Mouse (Mus musculus): ENCODE measurements around the gene Bmp7.

Bmp7 gene

DNA sequence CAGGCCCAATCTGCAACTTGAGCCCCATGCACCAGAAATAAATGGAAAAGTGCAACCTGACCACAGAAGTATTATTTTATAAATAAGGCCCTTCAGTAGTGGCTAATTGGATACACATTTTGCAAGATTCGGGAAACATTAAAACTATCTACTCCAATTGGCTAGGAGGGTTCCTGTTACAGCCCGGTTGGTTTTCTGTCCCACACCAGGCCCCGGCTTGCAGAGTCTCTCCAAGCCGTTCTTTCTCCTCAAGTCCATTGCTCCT lies 93.9 kb downstream of the Bmp7 start:
- no peak for DNase-seq

DNA sequence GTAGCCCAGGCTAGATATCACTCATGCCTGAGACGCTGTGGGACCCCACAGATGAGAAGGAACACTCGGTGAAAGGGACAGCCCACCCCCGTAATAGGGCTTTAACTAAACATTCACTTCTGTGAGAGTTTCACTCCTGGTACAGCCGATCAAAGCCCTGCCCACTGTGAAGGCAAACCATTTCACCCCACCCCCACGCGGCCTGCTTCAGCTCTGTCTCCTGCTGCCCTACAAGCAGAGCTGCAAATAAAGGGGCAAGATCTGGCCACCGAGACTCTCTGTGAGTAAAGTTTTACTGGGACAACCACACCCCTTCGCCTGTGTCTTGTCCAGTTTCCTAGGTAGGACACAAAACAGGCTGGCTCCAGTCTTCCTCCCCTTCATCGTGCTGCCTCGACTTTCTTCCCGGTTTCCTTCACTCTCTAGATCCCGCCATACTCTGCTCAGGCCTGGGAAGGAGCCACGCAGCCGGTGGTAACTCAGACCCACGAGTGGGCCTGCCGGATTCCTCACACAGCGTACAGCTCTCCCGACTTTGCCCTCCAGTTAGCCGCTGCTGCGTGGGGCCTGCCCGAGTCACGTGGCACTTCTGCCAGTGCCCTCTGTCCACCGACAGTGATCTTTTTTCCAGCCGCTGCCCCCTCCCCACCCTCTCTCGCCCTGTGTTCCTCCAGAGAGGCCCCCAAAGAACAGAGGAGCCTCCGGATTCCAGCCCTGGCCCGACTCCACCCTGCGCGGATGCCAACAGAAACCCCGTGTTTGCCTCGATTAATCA lies 94.4 kb downstream of the Bmp7 start:
- DNase-seq: no peak

DNA sequence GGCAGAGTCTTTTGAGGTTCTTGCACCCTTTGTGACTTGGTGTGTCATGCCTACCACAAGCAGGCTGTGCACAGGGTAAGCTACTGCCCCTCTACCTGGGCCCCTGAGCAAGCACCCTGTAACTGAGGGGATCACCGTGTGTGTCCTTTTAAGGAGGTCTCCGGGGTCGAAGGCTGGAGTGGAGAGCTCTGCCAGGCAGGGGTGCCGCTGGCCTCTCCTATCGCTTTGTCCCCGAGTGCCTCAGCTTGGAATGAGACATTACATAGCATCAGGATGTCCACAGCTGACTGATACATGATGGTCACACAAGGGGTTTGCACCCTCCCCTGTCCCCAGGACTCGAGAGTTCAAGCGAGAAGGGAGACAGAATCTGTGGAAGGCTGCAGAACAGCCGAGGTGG lies 96.2 kb downstream of the Bmp7 start:
- DNase-seq: no peak

DNA sequence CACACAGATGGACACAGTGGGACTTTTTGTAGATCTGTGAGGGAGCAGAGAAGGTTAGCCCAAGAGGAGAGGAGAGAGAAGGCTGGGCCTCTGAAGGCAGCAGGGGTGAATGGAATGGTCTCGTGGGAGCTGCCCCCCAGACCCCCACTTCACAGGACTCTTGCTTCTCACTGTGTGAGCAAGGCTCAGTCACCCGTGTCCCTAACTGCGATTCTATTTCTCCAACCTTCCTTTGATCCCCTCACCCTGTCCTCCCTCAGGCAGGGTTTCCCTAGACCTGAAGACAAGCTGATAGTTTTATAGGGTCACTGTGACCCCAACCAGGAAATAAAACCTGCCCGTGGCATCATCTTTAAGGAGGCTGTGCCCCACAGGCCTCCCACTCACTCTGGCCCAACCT lies 97.8 kb downstream of the Bmp7 start:
- DNase-seq: no peak

DNA sequence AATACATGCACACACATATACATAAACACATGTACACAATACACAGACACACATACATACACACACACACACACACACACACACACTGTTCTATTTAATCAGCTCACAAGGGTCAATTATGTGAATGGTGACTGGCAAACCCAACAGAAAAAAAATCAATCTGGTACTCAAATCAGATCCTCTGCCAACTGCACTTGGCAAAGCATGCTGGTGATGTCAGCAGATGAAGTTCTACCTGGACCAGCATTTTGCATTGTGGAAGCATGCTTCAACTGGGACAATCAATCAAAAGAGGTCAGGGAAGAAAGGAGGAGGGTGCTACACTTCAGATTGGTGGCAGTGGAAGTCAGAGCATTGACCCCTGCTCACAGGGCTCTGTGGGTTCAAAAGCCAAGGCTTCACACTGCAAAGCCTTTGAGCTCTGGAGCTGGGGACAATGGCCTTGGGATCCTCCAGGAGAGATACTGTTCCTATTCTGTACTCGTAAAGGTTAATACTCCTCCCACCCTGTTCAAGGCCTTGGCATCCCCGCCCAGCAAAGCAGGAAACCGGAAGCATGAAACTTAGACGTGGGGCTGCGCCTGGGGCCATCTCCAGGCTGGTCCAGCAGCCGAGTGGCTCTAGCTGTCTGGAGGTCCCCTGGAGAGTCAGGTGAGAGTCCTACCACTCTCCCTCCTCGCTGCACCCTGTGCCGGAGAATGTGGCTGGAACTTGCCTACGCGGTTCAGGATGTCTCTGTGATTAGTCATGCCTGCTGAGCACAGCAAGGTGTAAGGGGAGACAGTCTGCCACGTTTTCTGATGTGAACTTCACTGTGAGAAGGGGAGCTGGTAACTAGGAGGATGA lies 99.0 kb downstream of the Bmp7 start:
- DNase-seq: no peak

DNA sequence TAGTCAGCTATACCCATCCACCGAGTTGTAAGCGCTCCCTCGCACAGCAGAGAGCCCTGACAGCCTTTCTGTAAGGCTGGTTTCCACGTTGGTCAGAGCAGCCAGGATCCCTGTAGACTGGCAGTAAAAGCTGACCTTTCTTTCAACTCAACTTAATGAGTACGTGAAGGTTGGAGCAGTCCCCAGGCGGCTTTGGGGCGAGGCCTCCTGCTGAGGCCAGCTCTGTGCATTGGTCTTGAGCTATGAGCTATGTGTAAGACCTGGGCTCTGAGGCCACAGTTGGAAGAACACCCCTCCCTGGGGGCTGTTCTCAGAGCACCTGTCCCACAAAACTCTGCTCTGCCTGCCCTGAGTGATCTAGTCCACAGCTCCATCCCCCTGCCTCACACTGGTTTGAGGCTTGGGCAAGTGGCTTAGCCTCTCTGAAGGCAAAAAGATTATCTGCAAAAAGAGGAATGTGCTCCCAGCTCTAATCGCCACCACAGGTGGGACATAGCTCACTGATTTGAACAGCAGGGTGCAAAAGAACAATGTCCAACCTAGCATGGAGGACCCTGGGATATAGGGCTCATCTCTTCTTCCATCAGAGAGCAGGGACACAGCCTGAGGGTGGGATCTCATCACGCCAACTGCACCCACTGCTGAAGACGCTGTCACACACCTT lies 100.7 kb downstream of the Bmp7 start:
- DNase-seq: no peak

DNA sequence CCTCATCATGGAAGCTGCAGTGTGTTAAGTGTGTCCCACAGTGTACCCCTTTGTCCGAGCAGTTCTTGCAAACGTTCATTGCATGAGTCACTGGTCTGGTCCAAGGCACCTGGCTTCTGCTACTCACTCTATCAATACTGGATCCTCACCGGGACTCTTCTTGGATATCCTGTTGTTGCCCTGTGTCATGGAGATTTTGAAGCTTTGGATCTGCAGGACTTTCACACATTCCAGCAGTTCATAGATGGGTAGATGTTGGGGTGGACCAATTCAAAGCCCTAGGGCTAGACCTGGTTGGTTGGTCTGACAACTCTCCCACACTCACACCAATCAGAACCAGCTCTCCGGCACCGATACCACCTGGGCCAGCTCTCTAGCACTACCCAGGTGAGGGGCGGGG lies 103.6 kb downstream of the Bmp7 start:
- DNase-seq: no peak

DNA sequence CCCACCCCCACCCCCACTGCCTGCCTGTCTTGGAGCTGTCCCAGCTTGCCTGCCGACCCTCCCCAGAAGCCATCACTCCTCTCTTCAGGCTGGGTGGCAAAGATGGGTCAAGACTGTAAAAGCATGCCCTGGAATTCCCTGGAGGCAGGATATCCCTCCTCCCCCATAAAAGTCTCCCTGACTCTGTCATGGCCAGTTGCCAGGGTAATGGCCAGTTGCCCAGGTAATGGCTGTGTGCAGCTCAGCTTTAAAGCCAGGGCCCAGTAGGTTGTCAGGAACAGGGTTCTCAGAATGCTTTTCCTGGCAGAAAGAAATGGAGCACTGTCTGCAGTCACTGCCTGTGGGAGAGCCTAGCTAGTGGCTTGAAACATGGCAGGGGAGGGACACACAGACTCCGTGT lies 106.9 kb downstream of the Bmp7 start:
- DNase-seq: no peak

DNA sequence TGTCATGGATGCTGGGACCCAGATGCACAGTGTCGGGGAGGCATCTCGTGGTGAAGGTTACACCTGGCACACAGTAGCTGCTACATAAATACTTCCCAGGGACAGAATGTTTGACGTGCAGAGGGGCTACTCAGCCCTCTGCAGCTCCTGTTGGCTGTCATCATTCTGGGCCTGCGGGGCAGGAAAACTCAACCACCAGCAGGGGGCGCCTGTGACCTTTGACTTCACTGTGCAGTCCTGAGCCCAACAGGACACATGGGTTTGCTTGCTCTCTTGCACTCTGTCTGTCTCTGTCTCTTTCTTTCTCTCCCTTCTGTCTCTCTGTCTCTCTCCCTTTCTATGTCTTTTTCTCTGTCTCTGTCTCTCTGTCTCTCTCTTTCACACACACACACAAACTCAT lies 108.4 kb downstream of the Bmp7 start:
- DNase-seq: peak; percentile 33

DNA sequence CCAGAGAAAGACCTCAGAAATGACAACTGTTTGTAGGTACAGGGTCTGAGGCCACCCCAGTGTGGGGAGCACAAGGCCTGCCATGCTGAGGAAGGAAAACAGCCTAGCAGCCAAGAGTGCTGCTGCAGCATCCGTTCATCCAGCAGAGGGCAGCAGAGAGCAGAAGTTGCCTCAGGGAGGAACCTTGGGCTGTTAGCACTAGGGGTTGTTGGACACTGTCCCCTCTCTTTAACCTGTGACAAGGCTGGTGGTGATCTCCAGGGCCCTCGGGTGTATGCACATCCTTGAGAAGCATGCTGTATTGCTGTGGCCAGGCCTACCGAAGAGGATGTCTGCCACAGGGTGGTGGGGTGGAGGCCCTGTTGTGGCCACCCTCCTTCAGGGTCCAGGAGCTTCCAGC lies 109.0 kb downstream of the Bmp7 start:
- DNase-seq: peak; percentile 77

DNA sequence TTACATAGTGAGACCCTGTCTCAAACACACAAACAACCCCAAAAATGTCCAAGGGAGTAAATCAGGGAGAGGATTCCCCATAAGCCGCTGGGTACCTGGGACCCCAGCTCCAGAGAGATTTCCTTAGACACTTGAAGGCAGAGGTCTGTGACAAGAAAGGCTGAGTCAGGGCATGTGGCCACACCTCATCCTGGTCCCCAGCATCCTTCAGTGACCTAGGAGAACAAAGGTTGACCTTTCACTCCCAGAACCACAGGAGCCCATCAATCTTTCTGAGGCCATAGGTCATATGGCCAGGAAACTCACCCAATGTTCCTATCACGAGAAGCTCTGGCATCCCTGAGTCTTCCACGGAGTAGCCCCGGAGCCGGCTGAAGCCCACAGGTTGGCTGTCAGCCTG lies 111.9 kb downstream of the Bmp7 start:
- DNase-seq: no peak

DNA sequence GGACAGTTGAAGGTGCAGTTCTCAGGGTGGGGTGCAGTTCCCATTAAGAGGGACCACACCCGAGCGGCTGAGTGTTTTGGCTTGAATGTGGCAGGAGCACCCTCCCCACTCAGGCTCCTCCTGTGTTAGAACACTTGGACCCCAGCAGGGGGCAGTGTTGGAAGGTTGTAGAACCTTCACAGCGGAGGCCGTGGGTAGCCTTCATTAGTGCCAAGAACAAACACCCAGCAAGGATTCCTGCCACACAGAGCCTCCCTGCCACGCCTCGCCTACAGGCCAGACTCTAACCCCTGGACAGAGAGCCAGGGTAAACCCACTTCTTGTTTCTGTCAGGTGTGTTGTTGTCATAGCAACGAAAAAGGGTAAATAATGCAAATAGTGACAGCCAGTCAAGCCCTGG lies 112.6 kb downstream of the Bmp7 start:
- DNase-seq: peak; percentile 32

DNA sequence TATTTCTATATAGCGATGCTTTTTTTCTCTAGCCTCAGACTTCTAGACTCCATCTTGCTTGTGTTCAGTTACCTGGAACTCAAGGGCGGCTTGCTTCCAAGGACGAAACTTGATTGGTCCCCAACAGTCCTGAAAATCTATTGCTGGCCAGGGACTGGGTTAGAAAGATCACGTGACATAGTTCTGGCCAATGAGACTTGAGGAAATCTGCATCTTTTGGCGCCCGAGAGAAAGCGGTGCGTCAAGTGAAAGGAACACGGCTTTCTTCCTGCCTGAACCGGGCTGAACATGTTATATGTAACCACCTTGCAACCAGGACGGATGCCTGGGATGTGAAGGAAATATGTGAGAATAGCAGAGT lies 114.4 kb downstream of the Bmp7 start:
- DNase-seq: no peak

DNA sequence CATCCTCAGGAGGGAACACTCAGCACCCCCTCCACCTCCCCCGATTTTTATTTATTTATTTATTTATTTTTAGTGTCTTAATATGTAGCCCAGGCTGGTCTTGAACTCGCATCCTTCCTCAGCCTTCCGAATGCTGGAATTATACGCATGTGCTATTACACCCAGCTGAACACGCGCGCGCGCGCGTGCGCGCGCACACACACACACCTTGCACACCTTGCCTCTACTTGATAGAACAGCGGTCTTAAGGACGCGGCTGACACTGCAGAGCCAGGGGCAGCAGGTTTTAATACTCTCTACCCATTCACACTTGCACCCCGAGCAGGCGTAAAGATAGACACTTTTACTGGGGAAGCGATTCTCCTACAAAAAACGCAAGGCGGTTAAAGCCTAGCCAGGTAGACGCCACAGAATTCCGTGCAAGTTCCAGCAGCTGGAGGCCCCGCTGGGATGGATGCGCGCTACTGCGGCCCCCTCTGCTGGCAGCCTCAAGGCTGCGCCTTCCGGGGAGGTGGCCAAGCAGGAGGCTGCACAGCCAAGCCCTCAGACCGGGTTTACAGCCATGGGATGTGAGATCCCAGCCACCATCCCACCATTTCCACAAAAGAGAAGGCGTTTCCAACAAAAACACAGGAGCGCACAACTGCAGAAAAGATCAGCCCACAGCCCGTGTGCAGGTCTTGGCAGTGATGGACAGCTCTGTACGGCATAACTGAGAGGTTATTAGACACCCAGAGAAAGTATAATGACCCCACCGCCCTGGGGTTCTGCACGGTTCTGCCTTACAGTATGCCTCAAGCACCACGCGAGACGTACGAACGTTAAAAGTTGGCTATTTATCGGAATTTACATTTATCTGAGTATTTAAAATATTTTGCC lies 115.0 kb downstream of the Bmp7 start:
- peak; percentile 54 for DNase-seq

DNA sequence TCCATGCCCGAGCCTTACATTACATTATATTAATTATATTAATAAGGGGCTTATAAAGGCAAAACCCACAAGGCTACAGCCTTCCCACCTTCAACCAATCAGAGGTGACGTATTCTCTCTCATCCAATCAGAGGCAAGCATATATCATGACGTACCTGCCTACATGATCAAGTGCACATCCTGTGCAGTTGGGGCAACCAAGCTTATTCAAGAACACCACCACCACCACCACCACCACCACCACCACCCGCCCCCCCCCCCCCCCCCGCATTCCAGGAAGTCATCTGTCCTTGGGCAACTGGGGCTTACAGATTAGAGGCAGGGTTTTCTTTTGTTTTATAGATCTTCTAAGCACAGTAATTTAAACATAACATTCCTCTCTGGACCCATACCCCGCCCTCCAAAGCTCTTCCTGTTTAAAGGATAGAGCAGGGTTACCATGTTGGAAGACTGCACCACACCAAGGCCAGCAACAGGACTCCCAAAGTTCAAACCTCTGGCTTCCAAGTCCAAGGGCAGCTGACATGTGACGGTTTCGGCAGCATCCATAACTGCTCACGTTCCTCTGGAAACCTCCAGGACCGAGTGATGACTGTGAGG lies 121.4 kb downstream of the Bmp7 start:
- DNase-seq: no peak

All from right cerebral cortex, adult 18-20 months (tissue).